Mouse (Mus musculus): ENCODE measurements around the gene Ebpl.
"Not testable (repeated sequence)": the region's sequence is repeated elsewhere in the genome, so short reads cannot be mapped to it uniquely, and the experiment has no call there.

Ebpl gene

GRCm38 (mm10) chr14:61327618-61328450 lies 32.4 kb downstream of the Ebpl start:
- peak; percentile 94 for DNase-seq (ENCODE audit: low read depth, low spot score)

- DNase-seq (ENCODE audit: low read depth, low spot score) = not testable (repeated sequence)
These were observed 33.2 kb downstream of the Ebpl start for GRCm38 (mm10) chr14:61327007-61327406.

GRCm38 (mm10) chr14:61322740-61323139 lies 37.5 kb downstream of the Ebpl start:
- DNase-seq (ENCODE audit: low read depth, low spot score) = no peak

- DNase-seq (ENCODE audit: low read depth, low spot score) = no peak
These were observed 39.0 kb downstream of the Ebpl start for GRCm38 (mm10) chr14:61321200-61321599.

DNA sequence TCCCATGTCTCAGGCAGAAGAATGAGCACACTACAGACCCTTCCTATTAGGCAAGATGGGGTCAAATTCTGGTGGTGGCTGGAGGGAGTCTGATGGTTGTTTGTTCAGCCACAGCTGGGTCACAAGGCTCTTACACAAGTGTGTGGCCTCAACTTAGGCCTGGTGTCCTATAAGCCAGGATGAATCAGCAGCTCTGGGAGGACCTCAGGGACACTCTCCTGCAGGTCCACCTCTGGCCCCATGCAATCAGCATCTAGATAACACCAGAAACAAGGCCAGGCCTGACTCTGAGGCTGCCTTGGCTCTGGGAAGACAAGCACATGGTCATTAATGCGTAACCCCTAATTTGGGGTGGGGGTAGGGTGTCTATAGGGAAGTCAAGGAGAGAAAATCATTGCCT lies 39.5 kb downstream of the Ebpl start:
- DNase-seq (ENCODE audit: low read depth, low spot score) = no peak

DNA sequence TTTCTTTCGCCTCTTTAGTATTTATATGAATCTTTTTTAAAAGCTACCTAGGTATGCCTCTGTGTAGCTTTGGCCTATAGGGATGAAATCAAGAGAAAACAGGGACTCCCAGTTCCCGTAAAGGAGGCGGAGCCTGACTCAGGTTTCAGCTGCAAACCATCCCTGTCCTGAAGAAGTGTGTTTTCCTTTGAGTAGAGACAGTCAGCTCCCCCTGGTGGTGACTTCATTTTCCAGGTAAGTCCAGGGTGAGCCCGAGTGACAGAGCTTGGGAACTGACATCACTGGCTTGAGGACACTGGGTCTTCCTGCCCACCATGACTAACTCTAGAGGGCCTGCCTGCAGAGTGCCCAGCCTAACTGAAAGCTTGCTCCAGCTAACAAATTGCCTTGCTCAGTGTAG lies 43.4 kb downstream of the Ebpl start:
- DNase-seq (ENCODE audit: low read depth, low spot score) = no peak

GRCm38 (mm10) chr14:61310963-61311362 lies 49.3 kb downstream of the Ebpl start:
- DNase-seq (ENCODE audit: low read depth, low spot score) = no peak

GRCm38 (mm10) chr14:61310036-61310772 lies 50.0 kb downstream of the Ebpl start:
- no peak for DNase-seq (ENCODE audit: low read depth, low spot score)

- no peak for DNase-seq (ENCODE audit: low read depth, low spot score)
These were observed 50.6 kb downstream of the Ebpl start, which contains the start of gene Arl11 for GRCm38 (mm10) chr14:61309593-61309992. Arl11 (plus strand) TSS chr14:61309753.

DNA sequence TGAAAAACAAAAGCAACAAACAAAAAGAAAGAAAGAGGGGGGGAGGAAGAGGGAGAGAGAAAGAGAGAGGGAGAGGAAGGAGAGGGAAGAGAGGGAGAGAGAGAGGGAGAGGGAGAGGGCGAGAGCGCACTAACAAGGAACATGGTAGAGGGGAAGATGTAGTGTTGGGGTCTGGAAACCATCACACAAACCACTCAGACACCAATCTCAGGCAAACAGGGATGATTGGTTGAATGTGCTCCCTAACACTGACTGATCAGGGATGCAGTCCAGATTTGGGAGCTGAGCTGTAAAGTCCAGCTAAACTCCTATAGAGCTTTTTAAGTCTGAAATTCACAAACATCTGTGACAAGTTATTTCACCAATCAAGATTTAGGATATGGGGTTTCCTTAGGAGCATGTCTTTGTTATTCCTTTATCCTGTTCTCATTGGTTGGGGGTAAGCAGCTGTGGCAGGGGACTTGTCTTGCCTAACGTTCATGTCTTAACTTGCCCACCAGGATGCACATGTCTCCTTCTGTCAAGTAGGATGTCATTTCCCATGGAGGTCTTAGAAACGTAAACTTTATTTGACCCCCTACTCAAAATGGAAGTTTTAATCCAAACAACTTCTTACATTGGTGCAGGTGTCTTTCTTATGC lies 56.1 kb downstream of the Ebpl start:
- no peak for DNase-seq (ENCODE audit: low read depth, low spot score)

DNA sequence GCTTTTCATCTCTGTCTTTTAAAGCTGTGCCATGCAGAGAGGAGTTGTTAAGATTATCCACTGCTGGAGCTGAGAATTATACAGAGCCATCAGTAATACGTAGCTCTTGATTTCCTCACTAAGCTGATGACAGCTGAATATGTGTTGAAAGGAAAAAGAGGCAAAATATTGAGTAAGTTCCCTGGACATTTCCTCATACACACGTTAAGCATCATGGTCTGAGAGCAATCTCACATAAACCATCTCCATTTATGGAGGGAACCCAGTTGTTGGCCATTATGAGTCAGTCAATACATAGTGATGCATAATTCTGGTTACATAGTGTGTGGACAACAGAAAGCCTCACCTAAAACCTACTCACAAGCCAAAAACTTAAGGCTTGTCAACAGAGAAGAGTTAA lies 57.8 kb downstream of the Ebpl start:
- no peak for DNase-seq (ENCODE audit: low read depth, low spot score)

- no peak for DNase-seq (ENCODE audit: low read depth, low spot score)
These were observed 58.9 kb downstream of the Ebpl start for GRCm38 (mm10) chr14:61301323-61301722.

DNA sequence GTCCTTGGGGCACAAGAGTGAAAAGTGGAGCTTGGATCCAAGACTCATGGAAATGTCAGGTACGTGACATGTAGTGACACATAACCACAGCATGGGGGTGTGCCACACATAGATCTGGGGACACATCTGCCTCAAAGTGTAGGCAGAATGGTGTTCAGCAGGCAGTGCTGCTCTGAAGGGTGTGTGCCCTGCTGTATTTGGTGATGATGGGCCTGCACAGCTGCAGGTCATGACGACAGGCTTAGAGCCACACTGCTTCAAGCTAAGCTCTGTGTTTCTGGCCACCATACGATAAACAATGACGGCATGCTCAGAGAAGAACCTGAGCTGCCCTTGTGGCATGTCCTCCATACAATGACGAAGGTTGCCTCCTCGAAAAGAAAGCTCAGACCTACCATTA lies 60.4 kb downstream of the Ebpl start:
- DNase-seq (ENCODE audit: low read depth, low spot score) = no peak

- peak; percentile 39 for DNase-seq (ENCODE audit: low read depth, low spot score)
These were observed 65.5 kb downstream of the Ebpl start for GRCm38 (mm10) chr14:61294738-61295079.

DNA sequence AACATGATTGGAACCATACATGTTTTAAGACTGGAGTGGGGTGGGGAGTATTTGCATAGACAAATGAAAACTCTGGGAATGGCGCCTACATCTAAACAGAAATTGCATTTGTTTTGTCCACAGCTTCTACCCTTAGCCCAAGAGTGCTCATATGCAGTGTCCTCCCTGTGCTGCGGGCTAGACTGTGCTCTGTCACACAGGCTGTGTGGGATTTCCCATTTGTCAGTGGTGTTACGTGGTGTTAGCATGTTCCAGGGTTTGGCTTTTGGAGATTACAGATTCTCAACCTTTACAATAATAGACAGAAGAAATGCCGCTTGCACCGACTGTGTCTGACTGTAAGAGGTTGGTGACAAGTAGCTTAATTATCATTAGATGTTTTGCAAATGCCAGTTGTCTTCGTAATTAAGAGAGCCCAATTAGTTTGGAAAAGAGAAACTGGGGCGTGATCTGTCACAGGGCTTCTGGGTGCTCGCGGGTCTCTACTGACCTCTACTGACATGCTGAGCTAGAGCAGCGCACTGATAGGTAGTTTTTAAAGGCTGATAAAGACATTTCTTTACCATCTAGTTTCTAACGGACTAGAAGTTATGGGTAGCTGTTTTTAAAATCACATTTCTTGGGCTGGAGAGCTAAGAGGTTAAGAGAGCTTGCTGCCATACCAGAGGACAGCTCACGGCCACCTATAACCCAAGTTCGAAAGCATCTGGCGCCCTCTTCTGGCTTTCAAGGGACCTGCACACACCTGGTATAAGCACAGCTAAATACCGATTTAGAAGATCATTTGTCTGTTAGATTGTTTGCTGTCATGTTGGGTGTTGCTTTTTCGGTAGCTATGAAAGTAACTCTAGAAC lies 66.1 kb downstream of the Ebpl start:
- DNase-seq (ENCODE audit: low read depth, low spot score) = peak; percentile 59

DNA sequence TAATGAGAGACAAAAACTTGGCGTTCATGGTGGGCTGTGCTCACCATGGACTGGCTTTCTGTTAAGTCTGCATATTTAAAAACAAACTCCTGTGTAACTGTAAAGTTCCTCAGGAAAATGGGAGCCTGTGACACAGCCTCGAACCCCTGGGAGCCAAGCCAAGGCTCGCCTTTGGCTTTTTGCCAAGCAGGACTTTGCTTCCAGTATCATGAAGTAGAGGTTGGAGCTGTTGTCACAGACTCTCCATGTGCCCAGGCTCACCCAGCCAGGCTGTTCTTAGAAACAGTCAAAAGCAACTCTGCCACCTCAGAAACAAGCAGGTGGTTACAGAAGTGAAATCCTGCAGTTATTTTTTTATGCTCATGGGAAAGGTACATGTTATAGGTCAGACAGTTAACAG lies 69.6 kb downstream of the Ebpl start:
- DNase-seq (ENCODE audit: low read depth, low spot score) = no peak

DNA sequence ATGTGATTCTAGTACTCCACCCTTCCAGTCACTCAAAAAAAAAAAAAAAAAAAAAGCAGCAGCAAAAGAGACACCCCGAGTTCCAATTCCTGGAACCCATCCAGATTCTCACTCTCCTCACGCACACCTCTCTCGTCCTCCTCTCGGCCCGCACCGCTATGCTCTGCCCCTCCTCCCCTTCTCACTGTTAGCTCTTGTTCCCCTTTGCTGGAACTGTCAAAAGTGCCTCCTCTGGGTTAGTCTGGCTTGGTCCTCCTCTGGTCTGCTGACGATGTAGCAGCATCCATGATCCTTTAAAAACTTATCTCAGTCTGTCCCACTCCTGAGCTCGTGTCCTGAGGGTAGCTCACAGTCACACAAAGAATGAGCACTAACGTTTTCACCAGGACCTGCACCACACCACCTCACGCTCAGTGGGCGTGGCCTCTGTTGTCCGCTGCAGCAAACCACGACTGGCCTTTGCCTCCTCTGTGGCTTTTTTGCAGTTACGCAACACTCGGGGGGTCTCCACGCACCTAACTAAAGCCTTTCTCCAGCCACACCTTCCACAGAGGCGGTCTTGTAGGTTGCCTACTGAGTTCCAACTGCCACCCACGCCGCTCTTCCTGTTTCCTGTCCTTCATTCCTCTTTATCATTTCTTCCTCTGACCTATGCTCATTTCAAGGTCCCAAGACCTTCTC lies 71.5 kb downstream of the Ebpl start:
- DNase-seq (ENCODE audit: low read depth, low spot score) = no peak
